Mouse (Mus musculus) heart, embryonic 11.5 days (tissue): ENCODE data around the gene Arf6. TPM values are rescaled to one million over a fixed set of nuclear protein-coding genes. Genes with fewer than 3 reads are reported as not detected.

Experiments used
- ATAC-seq: fragments of 200-750 bp; cut with Nextera tagmentation; replicated peaks from 2 replicates; pipeline ENCODE4 v1.8.0; 2017; ENCODE audit warnings: moderate library complexity; ENCODE audit not compliant: insufficient number of reproducible peaks, low FRiP score, low TSS enrichment
- H3K27ac ChIP-seq: fragments of 300-500 bp; sonication (generic); 2 replicates; pipeline ENCODE4 v1.5.1; 2014; ENCODE audit warnings: mild to moderate bottlenecking, low read depth, low read length
- H3K27me3 ChIP-seq: fragments of 300-500 bp; sonication (generic); 2 replicates; pipeline ENCODE4 v1.6.1; 2014; ENCODE audit warnings: mild to moderate bottlenecking, low read length, mixed read lengths; ENCODE audit not compliant: control insufficient read depth, insufficient read depth
- H3K36me3 ChIP-seq: fragments of 300-500 bp; sonication (generic); 2 replicates; pipeline ENCODE4 v1.6.1; 2014; ENCODE audit warnings: mild to moderate bottlenecking, low read length, moderate library complexity, mixed read lengths; ENCODE audit not compliant: control insufficient read depth, insufficient read depth
- H3K4me1 ChIP-seq: fragments of 300-500 bp; sonication (generic); 2 replicates; pipeline ENCODE4 v1.6.1; 2014; ENCODE audit warnings: low read length; ENCODE audit not compliant: control insufficient read depth, insufficient read depth
- H3K4me2 ChIP-seq: fragments of 300-500 bp; sonication (generic); 2 replicates; pipeline ENCODE4 v1.6.1; 2014; ENCODE audit warnings: mild to moderate bottlenecking, moderate library complexity
- H3K4me3 ChIP-seq: fragments of 300-500 bp; sonication (generic); 2 replicates; pipeline ENCODE4 v1.5.1; 2014; ENCODE audit warnings: low read depth, low read length
- H3K9ac ChIP-seq: fragments of 300-500 bp; sonication (generic); 2 replicates; pipeline ENCODE4 v1.6.1; 2014; ENCODE audit warnings: mild to moderate bottlenecking, low read depth, low read length, moderate library complexity
- H3K9me3 ChIP-seq: fragments of 300-500 bp; sonication (generic); replicated peaks from 2 replicates; pipeline ENCODE4 v1.6.1; 2016; ENCODE audit warnings: low read length; ENCODE audit not compliant: control insufficient read depth
- WGBS: fragments of 180-500 bp; shearing (Covaris S2); extraction: QIAGEN DNeasy Blood & Tissue Kit; methylation state at CpG from one replicate; pipeline ENCODE4 v1.1.7; 2014; ENCODE audit not compliant: insufficient replicate concordance; 5-methylcytosine and 5-hydroxymethylcytosine counted together
- polyA plus RNA-seq: library from polyadenylated mRNA; unstranded; fragments of >200 nt; fragmentation: Nextera tagmentation; extraction: Ambion mirVana; gene quantifications from 2 replicates; pipeline ENCODE4 v1.2.1, GENCODE M21; 2014

Gene Arf6
- polyA plus RNA-seq, result 38.0 and 41.6 TPM in 2 replicates

DNA sequence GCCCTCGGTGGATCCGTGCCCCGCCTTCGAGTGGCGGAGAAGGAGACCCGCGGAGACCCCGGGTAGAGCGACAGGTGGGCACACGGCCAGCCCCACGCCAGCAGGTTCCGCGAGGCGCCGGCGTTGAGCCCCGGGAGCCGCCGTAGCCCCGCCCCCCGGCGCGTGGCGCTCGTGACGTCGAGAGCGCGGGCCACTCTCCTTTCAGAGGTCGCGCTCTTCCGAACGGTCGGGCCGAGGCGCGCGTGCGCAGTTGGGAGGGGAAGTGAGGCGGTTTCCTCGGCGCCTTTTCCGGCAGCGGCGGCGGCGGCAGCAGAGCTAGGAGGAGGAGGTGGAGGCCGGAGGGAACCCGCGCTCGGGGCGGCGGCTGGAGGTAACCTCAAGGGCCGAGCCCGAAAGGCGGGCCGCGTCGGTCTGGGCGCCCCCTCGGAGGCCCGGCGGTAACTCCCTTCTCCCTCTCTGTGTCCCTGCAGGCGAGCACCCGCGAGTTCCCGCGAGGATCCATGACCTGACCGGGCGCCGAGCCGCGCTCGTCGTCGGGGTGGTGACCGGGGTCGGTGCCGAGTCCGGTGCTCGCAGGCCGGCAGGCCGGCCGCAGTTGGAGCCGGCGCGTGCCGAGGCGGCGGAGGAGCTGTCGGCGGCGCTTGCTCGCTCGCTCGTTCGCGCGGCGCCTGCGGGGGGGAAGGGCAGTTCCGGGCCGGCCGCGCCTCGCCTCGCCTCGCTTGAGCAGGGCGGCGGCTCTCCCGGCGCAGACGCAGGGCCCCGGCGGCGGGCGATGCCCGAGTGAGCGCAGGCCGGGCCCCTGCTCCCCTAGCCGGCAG is at the start of gene Arf6, which contains the start of gene Gm9887:
TSS of gene Arf6 (plus strand) at position 297 of the 818 bp plus-strand sequence.
TSS of gene Gm9887 (minus strand) at position 605 of the 818 bp plus-strand sequence.
- Histone ChIP-seq H3K36me3 (no peaks in the 10 kb centered on the region), H3K9me3 (no peaks in the 10 kb centered on the region), H3K9ac (peak within 1 kb of the TSS; percentile 98), H3K4me2 (peak within 1 kb of the TSS; percentile 87), H3K4me3 (peak within 1 kb of the TSS; percentile 90), H3K27ac (peak within 1 kb of the TSS; percentile 97), H3K4me1 (peaks cover 9% of the 10 kb centered on the region), H3K27me3 (no peaks in the 10 kb centered on the region)
- ATAC-seq, result peak; percentile 95
- whole genome bisulfite sequencing, result under 1% methylated on average over 103 of the region's 121 CpGs

DNA sequence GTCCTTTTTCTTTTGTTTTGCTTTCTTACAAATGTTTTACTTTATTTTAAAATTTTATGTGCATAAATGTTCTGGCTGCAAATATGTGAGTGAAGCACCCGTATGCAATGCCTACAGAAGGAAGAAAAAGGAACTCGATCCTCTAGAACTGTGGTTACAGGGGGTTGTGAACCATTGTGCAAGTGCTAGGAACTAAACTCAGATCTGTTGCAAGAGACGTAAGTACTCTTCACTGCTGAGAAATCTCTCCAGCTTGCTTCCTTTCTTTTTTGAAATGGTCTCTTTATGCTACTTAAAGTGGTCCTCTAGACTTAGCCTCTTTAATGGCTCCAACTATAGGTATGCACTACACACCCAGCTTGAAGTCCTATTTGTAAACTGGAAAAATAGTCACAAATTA is 40.8 kb upstream of the Arf6 start:
- Histone ChIP-seq H3K4me1 (no peaks in the 10 kb centered on the region), H3K9me3 (no peaks in the 10 kb centered on the region), H3K4me3 (no peak overlapping the region), H3K9ac (no peak overlapping the region), H3K27ac (no peak overlapping the region), H3K27me3 (no peaks in the 10 kb centered on the region), H3K36me3 (peaks cover 13% of the 10 kb centered on the region; the same call in 1 of the 2 replicates), H3K4me2 (no peak overlapping the region)
- 95% methylated on average over 3 of the region's 3 CpGs for WGBS
- no peak for ATAC-seq

DNA sequence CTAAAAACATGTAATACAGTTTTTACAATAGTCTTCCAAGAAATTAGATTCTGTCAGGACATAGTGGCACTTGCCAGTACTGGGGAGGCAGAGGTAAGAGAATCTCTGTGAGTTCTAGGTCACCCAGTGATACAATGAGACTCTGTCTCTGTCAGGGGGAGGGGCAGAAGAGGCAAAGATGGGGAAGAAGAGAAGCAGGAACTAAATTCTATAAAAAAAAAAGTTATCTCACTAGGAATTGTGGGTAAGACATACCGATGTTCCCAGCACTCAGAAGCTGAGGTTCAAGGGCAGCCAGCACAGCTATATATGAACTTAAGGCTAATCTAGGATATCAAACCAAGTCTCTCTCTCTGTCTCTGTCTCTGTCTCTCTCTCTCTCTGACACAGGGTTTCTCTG is 39.8 kb upstream of the Arf6 start:
- Histone ChIP-seq H3K27me3 (no peaks in the 10 kb centered on the region), H3K9me3 (no peaks in the 10 kb centered on the region), H3K27ac (no peak overlapping the region), H3K9ac (no peak overlapping the region), H3K4me2 (no peak overlapping the region), H3K4me3 (no peak overlapping the region), H3K4me1 (no peaks in the 10 kb centered on the region), H3K36me3 (peaks cover 17% of the 10 kb centered on the region)
- WGBS, result 88% methylated on average over 1 of the region's 1 CpGs
- ATAC-seq, result no peak

DNA sequence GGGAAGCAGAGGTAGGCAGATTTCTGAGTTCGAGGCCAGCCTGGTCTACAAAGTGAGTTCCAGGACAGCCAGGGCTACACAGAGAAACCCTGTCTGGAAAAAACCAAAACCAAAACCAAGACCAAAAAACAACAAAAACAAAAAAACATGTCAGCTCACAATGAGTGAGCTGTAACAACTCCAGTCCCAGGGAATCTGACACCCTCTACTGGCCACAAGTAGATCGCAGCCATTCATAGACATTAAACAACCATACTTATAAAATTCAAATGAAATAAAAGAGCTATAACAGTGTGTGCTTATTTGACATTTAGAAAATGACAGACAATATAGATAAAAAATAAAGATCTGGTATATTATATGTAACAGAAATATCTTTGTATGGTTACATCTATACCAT is 38.4 kb upstream of the Arf6 start:
- Histone ChIP-seq H3K27me3 (no peaks in the 10 kb centered on the region), H3K27ac (no peak overlapping the region), H3K4me3 (no peak overlapping the region), H3K4me2 (no peak overlapping the region), H3K4me1 (no peaks in the 10 kb centered on the region), H3K9ac (no peak overlapping the region), H3K9me3 (no peaks in the 10 kb centered on the region), H3K36me3 (peaks cover 17% of the 10 kb centered on the region)
- 86% methylated on average over 2 of the region's 2 CpGs for WGBS
- ATAC-seq, result no peak

DNA sequence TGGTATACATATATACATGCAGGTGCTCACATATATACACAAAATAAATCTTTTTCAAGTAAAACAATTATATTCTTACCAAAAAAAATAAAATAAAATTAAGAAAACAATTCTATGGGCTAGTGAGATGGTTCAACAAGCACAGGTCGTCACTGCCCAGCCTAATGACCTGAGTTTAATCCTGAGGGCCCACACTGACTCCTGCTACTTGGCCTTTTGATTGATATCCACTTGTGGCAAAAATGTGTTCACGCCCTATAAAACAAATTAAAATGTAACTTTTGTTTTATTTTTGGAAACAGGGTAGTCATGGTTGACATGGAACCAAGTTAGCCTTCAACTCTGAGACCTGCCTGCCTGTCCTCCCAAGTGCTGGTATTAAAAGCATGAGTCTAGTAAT is 22.0 kb upstream of the Arf6 start:
- H3K27ac ChIP-seq, result no peak overlapping the region
- no peak overlapping the region for H3K4me3 ChIP-seq
- no peak for ATAC-seq
- H3K9ac ChIP-seq, result no peak overlapping the region
- H3K4me2 ChIP-seq, result no peak overlapping the region
- no peaks in the 10 kb centered on the region for H3K27me3 ChIP-seq
- WGBS, result 85% methylated on average over 2 of the region's 2 CpGs
- no peaks in the 10 kb centered on the region for H3K9me3 ChIP-seq
- peaks cover 25% of the 10 kb centered on the region for H3K36me3 ChIP-seq
- no peaks in the 10 kb centered on the region for H3K4me1 ChIP-seq

DNA sequence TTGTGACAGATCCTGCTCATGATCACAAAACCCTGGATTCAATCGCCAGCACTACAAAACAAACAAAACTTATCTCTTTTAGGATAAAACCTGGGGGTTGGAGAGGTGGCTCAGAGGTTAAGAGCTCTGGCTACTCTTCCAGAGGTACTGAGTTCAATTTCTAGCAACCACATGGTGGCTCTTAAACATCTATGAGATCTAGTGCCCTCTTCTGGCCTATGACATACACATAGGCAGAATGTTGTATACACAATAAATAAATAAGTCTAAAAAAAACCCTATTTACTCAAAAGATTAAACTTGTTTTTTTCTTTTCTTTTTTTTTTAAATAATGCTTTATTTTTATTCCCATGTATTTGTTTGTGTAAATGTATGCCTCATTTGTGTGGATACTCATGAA is 20.3 kb upstream of the Arf6 start:
- H3K36me3 ChIP-seq, result peaks cover 16% of the 10 kb centered on the region
- ATAC-seq, result no peak
- H3K27me3 ChIP-seq, result no peaks in the 10 kb centered on the region
- no peak overlapping the region for H3K9ac ChIP-seq
- H3K9me3 ChIP-seq, result no peaks in the 10 kb centered on the region
- no peaks in the 10 kb centered on the region for H3K4me1 ChIP-seq
- no peak overlapping the region for H3K4me2 ChIP-seq
- whole genome bisulfite sequencing, result 66% methylated on average over 1 of the region's 1 CpGs
- H3K4me3 ChIP-seq, result no peak overlapping the region
- H3K27ac ChIP-seq, result no peak overlapping the region

DNA sequence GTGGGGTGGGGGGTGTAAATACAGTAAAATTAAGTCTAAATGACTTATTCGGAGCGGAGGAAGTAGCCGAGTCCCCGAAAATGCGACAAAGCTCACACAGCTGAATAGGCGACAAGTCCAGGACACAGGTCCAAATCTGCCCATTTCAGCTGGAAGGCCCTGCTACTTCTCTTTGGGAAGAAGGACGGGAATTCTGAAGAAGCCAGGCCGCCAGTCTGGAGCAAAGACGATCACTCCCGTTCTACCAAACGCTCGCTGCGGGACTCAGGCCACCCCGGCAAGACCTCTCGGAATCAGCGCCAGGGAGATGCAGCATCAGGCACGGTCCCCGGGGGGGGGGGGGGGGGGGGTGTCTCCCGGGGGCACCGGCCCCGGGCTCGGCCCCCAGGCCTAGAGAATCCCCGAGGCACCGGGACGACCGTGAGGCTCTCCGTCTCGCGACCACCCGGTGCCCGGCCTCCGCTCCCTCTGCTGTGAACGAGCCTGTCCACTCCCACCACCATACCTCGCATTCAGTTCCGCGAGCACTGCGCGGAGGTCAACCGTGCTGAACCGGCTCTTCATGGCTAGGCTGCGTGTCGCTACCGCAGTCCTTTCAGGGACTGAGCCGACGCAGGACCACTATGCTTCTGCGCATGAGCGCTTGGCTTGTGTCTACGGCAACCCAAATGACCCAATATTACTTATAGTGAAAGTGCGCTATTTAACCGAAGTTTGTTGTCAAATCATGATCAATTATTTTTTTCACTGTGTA is 15.2 kb upstream of the Arf6 start, which contains the start of gene Nemf:
TSS of gene Nemf (minus strand) at position 620 of the 754 bp plus-strand sequence.
- peak within 1 kb of the TSS; percentile 94 for H3K9ac ChIP-seq
- ATAC-seq, result no peak
- peak within 1 kb of the TSS; percentile 99 for H3K4me3 ChIP-seq
- H3K4me2 ChIP-seq, result peak within 1 kb of the TSS; percentile 85
- peak within 1 kb of the TSS; percentile 86 for H3K27ac ChIP-seq
- under 1% methylated on average over 46 of the region's 50 CpGs for WGBS
- no peaks in the 10 kb centered on the region for H3K4me1 ChIP-seq
- no peaks in the 10 kb centered on the region for H3K9me3 ChIP-seq
- no peaks in the 10 kb centered on the region for H3K27me3 ChIP-seq
- peaks cover 11% of the 10 kb centered on the region for H3K36me3 ChIP-seq

DNA sequence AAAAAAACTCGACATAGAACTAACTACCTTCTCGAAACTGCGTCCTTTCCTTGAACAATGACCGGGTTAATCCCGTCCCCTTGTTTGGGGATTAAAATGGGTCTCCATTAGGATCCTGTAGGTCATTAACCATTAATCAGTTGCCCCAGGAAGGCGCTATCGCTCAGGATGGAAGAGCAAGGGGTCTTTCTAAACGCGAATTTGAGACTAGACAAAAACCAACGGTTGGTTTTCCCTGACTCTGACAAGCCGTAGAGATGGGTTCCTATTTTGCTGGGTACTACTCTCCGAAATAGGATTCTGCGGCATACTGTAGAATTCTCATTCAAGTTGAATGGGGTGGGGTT is 14.7 kb upstream of the Arf6 start:
- H3K27ac ChIP-seq, result peak overlapping the region; percentile 86
- WGBS, result 8% methylated on average over 13 of the region's 13 CpGs
- H3K27me3 ChIP-seq, result no peaks in the 10 kb centered on the region
- H3K4me3 ChIP-seq, result peak overlapping the region; percentile 99
- H3K4me2 ChIP-seq, result peak overlapping the region; percentile 75
- H3K9ac ChIP-seq, result peak overlapping the region; percentile 94
- no peaks in the 10 kb centered on the region for H3K4me1 ChIP-seq
- no peaks in the 10 kb centered on the region for H3K9me3 ChIP-seq
- ATAC-seq, result no peak
- H3K36me3 ChIP-seq, result peaks cover 7% of the 10 kb centered on the region
